Mouse (Mus musculus) forebrain, embryonic 13.5 days (tissue): ENCODE results near the gene Pithd1. TPM values are rescaled to one million over a fixed set of nuclear protein-coding genes. Genes with fewer than 3 reads are reported as not detected.

ENCODE experiments used
- ATAC-seq: fragments of 200-750 bp; cut with Nextera tagmentation; 2 replicates; pipeline ENCODE4 v1.8.0; 2017
- H3K27ac ChIP-seq: fragments of 300-500 bp; sonication (generic); 2 replicates; pipeline ENCODE4 v1.5.1; 2015; ENCODE audit warnings: inconsistent platforms, mild to moderate bottlenecking, moderate library complexity
- H3K27me3 ChIP-seq: fragments of 300-500 bp; sonication (generic); 2 replicates; pipeline ENCODE4 v1.6.1; 2015; ENCODE audit warnings: mild to moderate bottlenecking, inconsistent platforms
- H3K36me3 ChIP-seq: fragments of 300-500 bp; sonication (generic); 2 replicates; pipeline ENCODE4 v1.6.1; 2015; ENCODE audit warnings: mild to moderate bottlenecking, inconsistent platforms; ENCODE audit not compliant: poor library complexity, severe bottlenecking
- H3K4me1 ChIP-seq: fragments of 300-500 bp; sonication (generic); 2 replicates; pipeline ENCODE4 v1.6.1; 2015; ENCODE audit warnings: inconsistent platforms
- H3K4me2 ChIP-seq: fragments of 300-500 bp; sonication (generic); 2 replicates; pipeline ENCODE4 v1.6.1; 2015; ENCODE audit warnings: inconsistent platforms, mild to moderate bottlenecking, moderate library complexity
- H3K4me3 ChIP-seq: fragments of 300-500 bp; sonication (generic); 2 replicates; pipeline ENCODE4 v1.5.1; 2015; ENCODE audit warnings: mild to moderate bottlenecking, inconsistent platforms
- H3K9ac ChIP-seq: fragments of 300-500 bp; sonication (generic); 2 replicates; pipeline ENCODE4 v1.6.1; 2015; ENCODE audit warnings: mild to moderate bottlenecking, inconsistent platforms
- H3K9me3 ChIP-seq: fragments of 300-500 bp; sonication (generic); replicated peaks from 2 replicates; pipeline ENCODE4 v1.6.1; 2016; ENCODE audit warnings: inconsistent platforms
- WGBS: fragments of 180-500 bp; shearing (Covaris S2); methylation state at CpG from one replicate; pipeline ENCODE4 v1.1.7; 2015; 5-methylcytosine and 5-hydroxymethylcytosine counted together
- polyA plus RNA-seq: library from polyadenylated mRNA; unstranded; fragments of >200 nt; fragmentation: Nextera tagmentation; extraction: Ambion mirVana; gene quantifications from 2 replicates; pipeline ENCODE4 v1.2.1, GENCODE M21; 2015

Pithd1 gene
- polyA plus RNA-seq, 1 experiment from 2014 or later: 50.9 TPM

- no peak for ATAC-seq
- 83% methylated on average over 17 of the region's 19 CpGs for WGBS
- no peak overlapping the region for H3K4me2 ChIP-seq
- H3K4me3 ChIP-seq: no peak overlapping the region
- H3K9me3 ChIP-seq: no peaks in the 10 kb centered on the region
- H3K27ac ChIP-seq: no peak overlapping the region; the same call in 1 of the 2 replicates
- no peaks in the 10 kb centered on the region for H3K27me3 ChIP-seq
- H3K36me3 ChIP-seq: peaks cover 58% of the 10 kb centered on the region
- peaks cover 30% of the 10 kb centered on the region for H3K4me1 ChIP-seq
- H3K9ac ChIP-seq: no peak overlapping the region
Measured at GRCm38 (mm10) chr4:135968271-135968869, 18.7 kb downstream of the Pithd1 start.

GRCm38 (mm10) chr4:135967086-135967760 lies 19.8 kb downstream of the Pithd1 start:
- peaks cover 37% of the 10 kb centered on the region for H3K4me1 ChIP-seq
- WGBS: 91% methylated on average over 18 of the region's 18 CpGs
- no peak overlapping the region for H3K9ac ChIP-seq
- H3K27ac ChIP-seq: no peak overlapping the region
- H3K27me3 ChIP-seq: no peaks in the 10 kb centered on the region
- peaks cover 58% of the 10 kb centered on the region for H3K36me3 ChIP-seq
- H3K4me2 ChIP-seq: no peak overlapping the region
- H3K4me3 ChIP-seq: no peak overlapping the region
- ATAC-seq: no peak
- no peaks in the 10 kb centered on the region for H3K9me3 ChIP-seq

GRCm38 (mm10) chr4:135966283-135966682 lies 20.8 kb downstream of the Pithd1 start:
- WGBS: 94% methylated on average over 16 of the region's 16 CpGs
- Histone ChIP-seq H3K9ac (no peak overlapping the region), H3K9me3 (no peaks in the 10 kb centered on the region), H3K4me1 (peaks cover 29% of the 10 kb centered on the region), H3K4me2 (no peak overlapping the region), H3K36me3 (peaks cover 68% of the 10 kb centered on the region), H3K27ac (no peak overlapping the region), H3K27me3 (no peaks in the 10 kb centered on the region), H3K4me3 (no peak overlapping the region)
- no peak for ATAC-seq

GRCm38 (mm10) chr4:135965113-135965512 lies 22.0 kb downstream of the Pithd1 start:
- Histone ChIP-seq H3K9ac (no peak overlapping the region), H3K4me3 (no peak overlapping the region), H3K4me2 (no peak overlapping the region; the same call in 1 of the 2 replicates), H3K4me1 (peaks cover 21% of the 10 kb centered on the region), H3K9me3 (no peaks in the 10 kb centered on the region), H3K36me3 (peaks cover 64% of the 10 kb centered on the region), H3K27ac (no peak overlapping the region), H3K27me3 (no peaks in the 10 kb centered on the region)
- 85% methylated on average over 9 of the region's 9 CpGs for WGBS
- no peak for ATAC-seq

GRCm38 (mm10) chr4:135964426-135964825 lies 22.6 kb downstream of the Pithd1 start:
- H3K27me3 ChIP-seq: no peaks in the 10 kb centered on the region
- H3K4me3 ChIP-seq: peak overlapping the region; percentile 76
- H3K9me3 ChIP-seq: no peaks in the 10 kb centered on the region
- peaks cover 63% of the 10 kb centered on the region for H3K36me3 ChIP-seq
- peaks cover 21% of the 10 kb centered on the region for H3K4me1 ChIP-seq
- peak overlapping the region; percentile 87 for H3K4me2 ChIP-seq
- ATAC-seq: no peak
- WGBS: 2% methylated on average over 12 of the region's 12 CpGs
- H3K27ac ChIP-seq: no peak overlapping the region; the same call in 1 of the 2 replicates
- peak overlapping the region; percentile 84 for H3K9ac ChIP-seq

GRCm38 (mm10) chr4:135963457-135964193 lies 23.4 kb downstream of the Pithd1 start, which contains the start of gene Gale:
Gene Gale (plus strand): TSS chr4:135963727.
- peaks cover 62% of the 10 kb centered on the region for H3K36me3 ChIP-seq
- peak within 1 kb of the TSS; percentile 76 for H3K4me3 ChIP-seq
- peak; percentile 94 for ATAC-seq
- under 1% methylated on average over 56 of the region's 56 CpGs for WGBS
- H3K9ac ChIP-seq: peak within 1 kb of the TSS; percentile 84
- H3K27ac ChIP-seq: peak within 1 kb of the TSS; percentile 75
- no peaks in the 10 kb centered on the region for H3K27me3 ChIP-seq
- no peaks in the 10 kb centered on the region for H3K9me3 ChIP-seq
- peaks cover 21% of the 10 kb centered on the region for H3K4me1 ChIP-seq
- H3K4me2 ChIP-seq: peak within 1 kb of the TSS; percentile 87

GRCm38 (mm10) chr4:135962946-135963345 lies 24.1 kb downstream of the Pithd1 start:
- ATAC-seq: peak; percentile 12
- Histone ChIP-seq H3K9me3 (no peaks in the 10 kb centered on the region), H3K9ac (peak overlapping the region; percentile 84), H3K4me2 (peak overlapping the region; percentile 87), H3K27ac (peak overlapping the region; percentile 75), H3K4me1 (peaks cover 21% of the 10 kb centered on the region), H3K36me3 (peaks cover 62% of the 10 kb centered on the region), H3K4me3 (peak overlapping the region; percentile 76), H3K27me3 (no peaks in the 10 kb centered on the region)
- 7% methylated on average over 15 of the region's 15 CpGs for WGBS

- peaks cover 59% of the 10 kb centered on the region for H3K36me3 ChIP-seq
- H3K27ac ChIP-seq: no peak overlapping the region
- no peak overlapping the region for H3K4me2 ChIP-seq
- no peaks in the 10 kb centered on the region for H3K9me3 ChIP-seq
- no peak for ATAC-seq
- 0 out of 2 replicates have a peak overlapping the region, but pooled peaks have one; percentile 84 for H3K9ac ChIP-seq
- H3K27me3 ChIP-seq: no peaks in the 10 kb centered on the region
- peaks cover 21% of the 10 kb centered on the region for H3K4me1 ChIP-seq
- 84% methylated on average over 7 of the region's 7 CpGs for WGBS
- no peak overlapping the region for H3K4me3 ChIP-seq
Measured at GRCm38 (mm10) chr4:135962198-135962597, 24.9 kb downstream of the Pithd1 start.

- no peak overlapping the region for H3K9ac ChIP-seq
- WGBS: 88% methylated on average over 5 of the region's 5 CpGs
- H3K27ac ChIP-seq: no peak overlapping the region
- H3K4me1 ChIP-seq: peaks cover 21% of the 10 kb centered on the region
- H3K36me3 ChIP-seq: peaks cover 56% of the 10 kb centered on the region
- no peak for ATAC-seq
- no peak overlapping the region for H3K4me3 ChIP-seq
- no peak overlapping the region for H3K4me2 ChIP-seq
- H3K9me3 ChIP-seq: no peaks in the 10 kb centered on the region
- H3K27me3 ChIP-seq: no peaks in the 10 kb centered on the region
Measured at GRCm38 (mm10) chr4:135961709-135962108, 25.4 kb downstream of the Pithd1 start.

- 19% methylated on average over 5 of the region's 5 CpGs for WGBS
Measured at GRCm38 (mm10) chr4:135960717-135961116, 26.3 kb downstream of the Pithd1 start.

GRCm38 (mm10) chr4:135958354-135958753 lies 28.7 kb downstream of the Pithd1 start:
- no peaks in the 10 kb centered on the region for H3K9me3 ChIP-seq
- no peak overlapping the region for H3K4me3 ChIP-seq
- H3K4me1 ChIP-seq: peaks cover 7% of the 10 kb centered on the region
- no peaks in the 10 kb centered on the region for H3K27me3 ChIP-seq
- 73% methylated on average over 8 of the region's 8 CpGs for WGBS
- no peak overlapping the region for H3K9ac ChIP-seq
- ATAC-seq: no peak
- H3K27ac ChIP-seq: no peak overlapping the region
- peaks cover 61% of the 10 kb centered on the region for H3K36me3 ChIP-seq
- H3K4me2 ChIP-seq: no peak overlapping the region

More at GRCm38 (mm10) chr4:135960717-135961116, 26.3 kb downstream of the Pithd1 start:
- H3K27ac ChIP-seq: no peak overlapping the region
- no peak for ATAC-seq
- no peak overlapping the region for H3K4me2 ChIP-seq
- peaks cover 21% of the 10 kb centered on the region for H3K4me1 ChIP-seq
- no peak overlapping the region for H3K9ac ChIP-seq
- H3K27me3 ChIP-seq: no peaks in the 10 kb centered on the region
- H3K36me3 ChIP-seq: peaks cover 54% of the 10 kb centered on the region
- no peak overlapping the region for H3K4me3 ChIP-seq
- no peaks in the 10 kb centered on the region for H3K9me3 ChIP-seq

- H3K4me1 ChIP-seq: no peaks in the 10 kb centered on the region
- no peaks in the 10 kb centered on the region for H3K27me3 ChIP-seq
- H3K9me3 ChIP-seq: peaks cover 5% of the 10 kb centered on the region; the same call in 1 of the 2 replicates
- H3K4me2 ChIP-seq: no peak overlapping the region
- ATAC-seq: no peak
- H3K36me3 ChIP-seq: peaks cover 70% of the 10 kb centered on the region
- no peak overlapping the region for H3K9ac ChIP-seq
- no peak overlapping the region for H3K27ac ChIP-seq
- 84% methylated on average over 8 of the region's 9 CpGs for WGBS
- no peak overlapping the region for H3K4me3 ChIP-seq
Measured at GRCm38 (mm10) chr4:135955886-135956285, 31.2 kb downstream of the Pithd1 start.
